Comparison of ENCODE assay signal across 16 mouse cellular contexts in genomic region chr19:51268978-51269556, GRCm38 (mm10).
DNase-seq lines count a peak whose midpoint lies in the region; ATAC-seq and TF ChIP-seq lines count a peak whose summit lies in the region.
"Had no signal": no experiment of that assay in that cellular context is flagged by ENCODE, and none has a peak within 500 bp of the region (broad histone marks: within the 10 kb centered on the region; RNA-seq: fewer than 3 reads in every experiment).

No protein-coding gene starts in this region.

- TF ChIP-seq CTCF in hindbrain, postnatal 0 days (IDR thresholded peaks at IDR 0.05; ENCODE audit: low read depth): no peak

- ATAC-seq in hindbrain, embryonic 12.5 days (ENCODE audit: low FRiP score): no peak
- 0 out of 2 replicates have a peak, but pooled peaks have one; percentile 20 for ATAC-seq in forebrain, embryonic 12.5 days (ENCODE audit: low FRiP score)
- ATAC-seq in hindbrain, postnatal 0 days: no peak
- ATAC-seq in neural tube, embryonic 15.5 days (ENCODE audit: low FRiP score): no peak
- ATAC-seq: intestine, embryonic 16.5 days had no signal

- H3K9ac ChIP-seq in hindbrain, embryonic 12.5 days: no peak overlapping the region
- no peak overlapping the region for H3K9ac ChIP-seq in forebrain, embryonic 12.5 days
- H3K9ac ChIP-seq in hindbrain, postnatal 0 days (replicated peaks; ENCODE audit: low read length): no peak overlapping the region
- H3K9ac ChIP-seq in neural tube, embryonic 15.5 days (replicated peaks): no peak overlapping the region
- H3K9ac ChIP-seq: liver, embryonic 13.5 days had no signal

- H3K27ac ChIP-seq in hindbrain, embryonic 10.5 days: peak overlapping the region; percentile 50; the same call in 1 of the 2 replicates
- no peak overlapping the region for H3K27ac ChIP-seq in hindbrain, embryonic 12.5 days
- 0 out of 2 replicates have a peak overlapping the region, but pooled peaks have one; percentile 25 for H3K27ac ChIP-seq in forebrain, embryonic 12.5 days
- no peak overlapping the region for H3K27ac ChIP-seq in hindbrain, postnatal 0 days
- H3K27ac ChIP-seq in neural tube, embryonic 15.5 days (replicated peaks): peak overlapping the region; percentile 35; the same call in 1 of the 2 replicates
- H3K27ac ChIP-seq in heart, embryonic 10.5 days: no peak overlapping the region
- H3K27ac ChIP-seq: kidney, postnatal 0 days; liver, embryonic 13.5 days had no signal

- DNase-seq in hindbrain, embryonic 10.5 days (ENCODE audit: low spot score): no peak
- DNase-seq in hindbrain, postnatal 0 days (ENCODE audit: low spot score): peak; percentile 25
- DNase-seq in layer of hippocampus, adult 9-10 months (ENCODE audit: low spot score): no peak
- DNase-seq in gastrocnemius, postnatal 36 days: no peak
- no peak for DNase-seq in heart, embryonic 10.5 days (ENCODE audit: low spot score)
- DNase-seq: adrenal gland, adult 8-10 months; cerebellum, adult 8-10 months; gastrocnemius, postnatal 10 days; heart, postnatal 14 days; liver, embryonic 13.5 days; right cerebral cortex, postnatal 4 days had no signal

- H3K4me2 ChIP-seq in hindbrain, embryonic 12.5 days (replicated peaks): no peak overlapping the region
- peak overlapping the region; percentile 22; the same call in 1 of the 2 replicates for H3K4me2 ChIP-seq in forebrain, embryonic 12.5 days
- peak overlapping the region; percentile 24; the same call in 1 of the 2 replicates for H3K4me2 ChIP-seq in hindbrain, postnatal 0 days (ENCODE audit: low read depth, low read length)
- no peak overlapping the region; the same call in 1 of the 2 replicates for H3K4me2 ChIP-seq in neural tube, embryonic 15.5 days
- H3K4me2 ChIP-seq: liver, embryonic 13.5 days had no signal

- intact Hi-C loops in gastrocnemius, postnatal 36 days (cut with DNase I): no loop called here

- H3K4me1 ChIP-seq in hindbrain, embryonic 10.5 days (replicated peaks): peaks cover 7% of the 10 kb centered on the region; the same call in 1 of the 2 replicates
- H3K4me1 ChIP-seq in hindbrain, embryonic 12.5 days: no peaks in the 10 kb centered on the region
- H3K4me1 ChIP-seq in forebrain, embryonic 12.5 days: peaks cover 10% of the 10 kb centered on the region
- H3K4me1 ChIP-seq in hindbrain, postnatal 0 days (ENCODE audit: insufficient read depth, low read length): 0 out of 2 replicates have a peak, but pooled peaks cover 6% of the 10 kb centered on the region
- H3K4me1 ChIP-seq in neural tube, embryonic 15.5 days: 0 out of 2 replicates have a peak, but pooled peaks cover 7% of the 10 kb centered on the region
- H3K4me1 ChIP-seq in heart, embryonic 10.5 days: no peaks in the 10 kb centered on the region
- H3K4me1 ChIP-seq: liver, embryonic 13.5 days had no signal

- WGBS in hindbrain, embryonic 10.5 days: 51% methylated on average over 4 of the region's 4 CpGs
- WGBS in hindbrain, embryonic 12.5 days: 42% methylated on average over 4 of the region's 4 CpGs
- 10% methylated on average over 4 of the region's 4 CpGs for WGBS in forebrain, embryonic 12.5 days
- WGBS in hindbrain, postnatal 0 days: 19% methylated on average over 4 of the region's 4 CpGs
- WGBS in neural tube, embryonic 15.5 days: 29% methylated on average over 4 of the region's 4 CpGs
- 55% methylated on average over 4 of the region's 4 CpGs for WGBS in heart, embryonic 10.5 days

- no peaks in the 10 kb centered on the region for H3K36me3 ChIP-seq in hindbrain, embryonic 10.5 days
- no peaks in the 10 kb centered on the region for H3K36me3 ChIP-seq in hindbrain, embryonic 12.5 days
- no peaks in the 10 kb centered on the region for H3K36me3 ChIP-seq in forebrain, embryonic 12.5 days (replicated peaks)
- no peaks in the 10 kb centered on the region for H3K36me3 ChIP-seq in hindbrain, postnatal 0 days (ENCODE audit: insufficient read depth, low read length)
- H3K36me3 ChIP-seq in neural tube, embryonic 15.5 days: no peaks in the 10 kb centered on the region
- H3K36me3 ChIP-seq in heart, embryonic 10.5 days: no peaks in the 10 kb centered on the region
- H3K36me3 ChIP-seq: liver, embryonic 13.5 days had no signal

- H3K9me3 ChIP-seq in hindbrain, embryonic 10.5 days: no peaks in the 10 kb centered on the region
- H3K9me3 ChIP-seq in hindbrain, embryonic 12.5 days (replicated peaks): no peaks in the 10 kb centered on the region
- no peaks in the 10 kb centered on the region for H3K9me3 ChIP-seq in forebrain, embryonic 12.5 days
- H3K9me3 ChIP-seq in hindbrain, postnatal 0 days (ENCODE audit: low read length): no peaks in the 10 kb centered on the region
- no peaks in the 10 kb centered on the region for H3K9me3 ChIP-seq in neural tube, embryonic 15.5 days (replicated peaks)
- H3K9me3 ChIP-seq in heart, embryonic 10.5 days: no peaks in the 10 kb centered on the region
- H3K9me3 ChIP-seq: liver, embryonic 13.5 days had no signal

- H3K27me3 ChIP-seq in hindbrain, embryonic 10.5 days (ENCODE audit: insufficient read depth, poor library complexity, severe bottlenecking): no peaks in the 10 kb centered on the region
- H3K27me3 ChIP-seq in hindbrain, embryonic 12.5 days: no peaks in the 10 kb centered on the region
- peaks cover 5% of the 10 kb centered on the region; the same call in 1 of the 2 replicates for H3K27me3 ChIP-seq in forebrain, embryonic 12.5 days
- no peaks in the 10 kb centered on the region for H3K27me3 ChIP-seq in hindbrain, postnatal 0 days (ENCODE audit: insufficient read depth, low read length)
- no peaks in the 10 kb centered on the region for H3K27me3 ChIP-seq in neural tube, embryonic 15.5 days (replicated peaks)
- no peaks in the 10 kb centered on the region for H3K27me3 ChIP-seq in heart, embryonic 10.5 days (ENCODE audit: insufficient read depth, poor library complexity, severe bottlenecking)
- H3K27me3 ChIP-seq: liver, embryonic 13.5 days had no signal

- H3K4me3 ChIP-seq in hindbrain, embryonic 10.5 days: no peak overlapping the region
- no peak overlapping the region for H3K4me3 ChIP-seq in hindbrain, embryonic 12.5 days
- no peak overlapping the region for H3K4me3 ChIP-seq in forebrain, embryonic 12.5 days (replicated peaks)
- H3K4me3 ChIP-seq in hindbrain, postnatal 0 days (ENCODE audit: low read length): no peak overlapping the region
- no peak overlapping the region for H3K4me3 ChIP-seq in neural tube, embryonic 15.5 days (replicated peaks)
- H3K4me3 ChIP-seq in heart, embryonic 10.5 days: no peak overlapping the region
- H3K4me3 ChIP-seq: liver, embryonic 13.5 days had no signal

Comparison
In these comparisons a context has a peak if more than half of its experiments do, and no peak if none do; other contexts are left out.
1. H3K27ac ChIP-seq: peak in hindbrain, embryonic 10.5 days (single experiment), forebrain, embryonic 12.5 days (single experiment) and neural tube, embryonic 15.5 days (single experiment); none in hindbrain, embryonic 12.5 days (single experiment), hindbrain, postnatal 0 days (single experiment) and heart, embryonic 10.5 days (single experiment).
2. H3K4me2 ChIP-seq: peak in forebrain, embryonic 12.5 days (single experiment) and hindbrain, postnatal 0 days (single experiment); none in hindbrain, embryonic 12.5 days (single experiment) and neural tube, embryonic 15.5 days (single experiment).